Mouse (Mus musculus) ES-Bruce4 (cell line): ENCODE measurements around the gene Kalrn.

Experiments
- CTCF ChIP-seq: IDR thresholded peaks from one replicate; pipeline ENCODE4 v1.8.1; 2011; ENCODE audit warnings: low read depth, low read length
- POLR2A ChIP-seq: IDR thresholded peaks from one replicate; pipeline ENCODE4 v1.8.1; 2011; ENCODE audit warnings: low read length; ENCODE audit not compliant: insufficient read depth

DNA sequence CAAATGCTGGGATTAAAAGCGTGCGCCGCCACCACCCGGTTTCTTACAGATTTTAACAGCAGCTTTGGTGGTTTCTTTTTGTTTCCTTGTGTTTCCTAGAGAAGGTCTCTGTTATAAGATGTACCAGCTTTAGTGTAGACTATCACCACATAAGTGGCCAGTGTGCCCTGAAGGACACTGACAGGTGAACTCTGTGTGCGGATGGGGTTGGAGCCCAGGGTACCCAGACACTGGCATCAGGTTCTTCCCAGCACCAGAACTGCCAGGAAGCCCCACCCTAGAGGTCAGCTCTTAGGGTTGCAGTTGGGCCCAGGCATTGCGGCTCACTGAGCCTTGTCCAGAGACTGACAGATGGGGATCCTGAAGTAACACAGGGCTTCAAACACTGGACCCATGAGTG is 629.9 kb downstream of the Kalrn start:
- no peak for TF ChIP-seq CTCF
- no peak for TF ChIP-seq POLR2A
